In the genomic region with DNA sequence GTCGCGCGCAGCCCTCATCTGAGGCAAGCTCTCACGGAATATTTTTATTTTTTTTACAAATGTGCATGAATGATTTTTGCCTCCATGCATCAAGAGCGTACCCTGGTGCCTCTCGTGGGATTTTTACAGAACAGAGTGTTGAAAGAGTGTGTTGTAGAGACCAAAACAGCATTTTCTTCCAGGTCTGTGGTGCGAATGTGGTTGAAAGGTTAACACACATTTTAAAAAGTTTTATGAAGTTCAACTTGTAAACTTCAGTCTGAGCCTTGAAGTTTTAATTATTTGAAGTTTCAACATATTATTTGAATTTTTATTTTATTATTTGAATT, we compare ENCODE assay signal across 8 mouse cellular contexts. TPM values are rescaled to one million over a fixed set of nuclear protein-coding genes. Genes with fewer than 3 reads are reported as not detected.
DNase-seq lines count a peak whose midpoint lies in the region; ATAC-seq lines count a peak whose summit lies in the region.

No protein-coding gene starts in this region.

- peaks cover 6% of the 10 kb centered on the region; the same call in 1 of the 2 replicates for H3K4me1 ChIP-seq in neural tube, embryonic 11.5 days (ENCODE audit: control insufficient read depth, insufficient read depth, low read length)
- H3K4me1 ChIP-seq in limb, embryonic 15.5 days: peaks cover 17% of the 10 kb centered on the region
- peaks cover 12% of the 10 kb centered on the region for H3K4me1 ChIP-seq in stomach, embryonic 15.5 days

- H3K9ac ChIP-seq in neural tube, embryonic 11.5 days (ENCODE audit: low read length): no peak overlapping the region
- H3K9ac ChIP-seq in limb, embryonic 15.5 days: peak overlapping the region; percentile 87
- no peak overlapping the region; the same call in 1 of the 2 replicates for H3K9ac ChIP-seq in stomach, embryonic 15.5 days

- peak overlapping the region; percentile 95 for H3K4me3 ChIP-seq in neural tube, embryonic 11.5 days (ENCODE audit: low read depth, low read length)
- peak overlapping the region; percentile 97 for H3K4me3 ChIP-seq in limb, embryonic 15.5 days
- H3K4me3 ChIP-seq in stomach, embryonic 15.5 days (replicated peaks): peak overlapping the region; percentile 71

- H3K27me3 ChIP-seq in neural tube, embryonic 11.5 days (ENCODE audit: control insufficient read depth, insufficient read depth, low read length): no peaks in the 10 kb centered on the region
- H3K27me3 ChIP-seq in limb, embryonic 15.5 days: no peaks in the 10 kb centered on the region
- no peaks in the 10 kb centered on the region for H3K27me3 ChIP-seq in stomach, embryonic 15.5 days (replicated peaks)

- ATAC-seq in neural tube, embryonic 11.5 days (ENCODE audit: insufficient read depth, low FRiP score, low TSS enrichment): no peak
- peak; percentile 5; the same call in 1 of the 2 replicates for ATAC-seq in erythroid progenitor cell, adult 5-6 weeks (replicated peaks; ENCODE audit: low FRiP score, poor library complexity, severe bottlenecking)
- no peak; the same call in 1 of the 2 replicates for ATAC-seq in limb, embryonic 15.5 days (ENCODE audit: insufficient number of reproducible peaks, low FRiP score, low TSS enrichment, low read depth)
- no peak for ATAC-seq in stomach, embryonic 15.5 days (ENCODE audit: insufficient read depth, low FRiP score, low read depth)

- no peak for DNase-seq in neural tube, embryonic 11.5 days (ENCODE audit: low spot score)
- no peak for DNase-seq in neural tube, embryonic 10.5 days (ENCODE audit: extremely low spot score, low spot score)
- DNase-seq in thymus, postnatal 10 days (ENCODE audit: low spot score in 2 of 2): no peak
- DNase-seq in cerebellum, postnatal 14 days: no peak
- DNase-seq in spleen, postnatal 14 days (ENCODE audit: low spot score in 2 of 2): no peak

- 0% methylated on average over 7 of the region's 7 CpGs for WGBS in neural tube, embryonic 11.5 days
- WGBS in limb, embryonic 15.5 days: under 1% methylated on average over 7 of the region's 7 CpGs
- WGBS in stomach, embryonic 15.5 days: under 1% methylated on average over 7 of the region's 7 CpGs

- H3K9me3 ChIP-seq in neural tube, embryonic 11.5 days (ENCODE audit: control insufficient read depth, low read length): no peaks in the 10 kb centered on the region
- H3K9me3 ChIP-seq in limb, embryonic 15.5 days: no peaks in the 10 kb centered on the region
- H3K9me3 ChIP-seq in stomach, embryonic 15.5 days: no peaks in the 10 kb centered on the region

- H3K36me3 ChIP-seq in neural tube, embryonic 11.5 days (ENCODE audit: control insufficient read depth, insufficient read depth, low read length): peaks cover 3% of the 10 kb centered on the region; the same call in 1 of the 2 replicates
- H3K36me3 ChIP-seq in limb, embryonic 15.5 days: peaks cover 34% of the 10 kb centered on the region
- peaks cover 9% of the 10 kb centered on the region; the same call in 1 of the 2 replicates for H3K36me3 ChIP-seq in stomach, embryonic 15.5 days

- no peak overlapping the region for H3K27ac ChIP-seq in neural tube, embryonic 11.5 days (ENCODE audit: low read depth, low read length)
- H3K27ac ChIP-seq in limb, embryonic 15.5 days: peak overlapping the region; percentile 81
- H3K27ac ChIP-seq in stomach, embryonic 15.5 days: peak overlapping the region; percentile 79

- peak overlapping the region; percentile 40 for H3K4me2 ChIP-seq in neural tube, embryonic 11.5 days (ENCODE audit: low read depth)
- H3K4me2 ChIP-seq in limb, embryonic 15.5 days: peak overlapping the region; percentile 79
- H3K4me2 ChIP-seq in stomach, embryonic 15.5 days: peak overlapping the region; percentile 72

RNA-seq across cellular contexts. Expression of gene Abt1, which starts 0.3 kb away (rescaled TPM):
- 13.3 and 13.7 TPM in 2 replicates for polyA plus RNA-seq in neural tube, embryonic 11.5 days (2014; fragmentation: Nextera tagmentation; extraction: Ambion mirVana)
- total RNA-seq in erythroid progenitor cell, adult 5-6 weeks (2015; ENCODE audit: low replicate concordance): 1.1 and 2.1 TPM in 2 replicates
- total RNA-seq in erythroid progenitor cell, adult 5-6 weeks (2017; ENCODE audit: low replicate concordance): 1.3 and 1.6 TPM in 2 replicates
- 11.9 and 13.9 TPM in 2 replicates for polyA plus RNA-seq in limb, embryonic 15.5 days (2015; fragmentation: Nextera tagmentation; extraction: Ambion mirVana)
- 10.7 and 11.9 TPM in 2 replicates for polyA plus RNA-seq in stomach, embryonic 15.5 days (2015; fragmentation: Nextera tagmentation; extraction: Ambion mirVana)

RNA-seq across cellular contexts. Expression of gene Btn1a1, which starts 41.7 kb away (rescaled TPM):
- 0.16 TPM in 1 of 2 replicates, not detected in the other for polyA plus RNA-seq in neural tube, embryonic 11.5 days (2014; fragmentation: Nextera tagmentation; extraction: Ambion mirVana)
- total RNA-seq in erythroid progenitor cell, adult 5-6 weeks (2015; ENCODE audit: low replicate concordance): 1.4 and 4.2 TPM in 2 replicates
- total RNA-seq in erythroid progenitor cell, adult 5-6 weeks (2017; ENCODE audit: low replicate concordance): 0.90 and 1.4 TPM in 2 replicates
- polyA plus RNA-seq in limb, embryonic 15.5 days (2015; fragmentation: Nextera tagmentation; extraction: Ambion mirVana): 0.18 and 0.22 TPM in 2 replicates
- polyA plus RNA-seq in stomach, embryonic 15.5 days (2015; fragmentation: Nextera tagmentation; extraction: Ambion mirVana): 0.09 and 0.22 TPM in 2 replicates

RNA-seq across cellular contexts. Expression of gene Zfp322a, which starts 55.0 kb away (rescaled TPM):
- 62.0 and 62.7 TPM in 2 replicates for polyA plus RNA-seq in neural tube, embryonic 11.5 days (2014; fragmentation: Nextera tagmentation; extraction: Ambion mirVana)
- 4.3 and 15.1 TPM in 2 replicates for total RNA-seq in erythroid progenitor cell, adult 5-6 weeks (2015; ENCODE audit: low replicate concordance)
- 18.7 and 48.1 TPM in 2 replicates for total RNA-seq in erythroid progenitor cell, adult 5-6 weeks (2017; ENCODE audit: low replicate concordance)
- polyA plus RNA-seq in limb, embryonic 15.5 days (2015; fragmentation: Nextera tagmentation; extraction: Ambion mirVana): 42.4 and 44.2 TPM in 2 replicates
- polyA plus RNA-seq in stomach, embryonic 15.5 days (2015; fragmentation: Nextera tagmentation; extraction: Ambion mirVana): 40.9 and 42.0 TPM in 2 replicates
